Mouse (Mus musculus) cerebellum, postnatal 36 days (tissue): ENCODE data around the gene Usp47.

Experiments
- DNase-seq, 2 experiments: peaks; one replicate each; pipeline ENCODE4 v3.0.0; 2021 to 2022; ENCODE audit warnings: mixed read lengths in 2 of 2

Gene Usp47

GRCm38 (mm10) chr7:112158942-112159341 is 135.6 kb downstream of the Usp47 start, which contains the start of gene Dkk3:
Gene Dkk3 (minus strand): TSS chr7:112159057.
- no peak for DNase-seq

- DNase-seq: no peak
Observed at GRCm38 (mm10) chr7:112159835-112160234, 136.5 kb downstream of the Usp47 start.
